Mouse (Mus musculus) kidney, adult 11 months (tissue): ENCODE measurements around the gene AU040320.

ENCODE experiments used
- DNase-seq: peaks from one replicate; pipeline ENCODE4 v3.0.0; 2022

Gene AU040320

DNA sequence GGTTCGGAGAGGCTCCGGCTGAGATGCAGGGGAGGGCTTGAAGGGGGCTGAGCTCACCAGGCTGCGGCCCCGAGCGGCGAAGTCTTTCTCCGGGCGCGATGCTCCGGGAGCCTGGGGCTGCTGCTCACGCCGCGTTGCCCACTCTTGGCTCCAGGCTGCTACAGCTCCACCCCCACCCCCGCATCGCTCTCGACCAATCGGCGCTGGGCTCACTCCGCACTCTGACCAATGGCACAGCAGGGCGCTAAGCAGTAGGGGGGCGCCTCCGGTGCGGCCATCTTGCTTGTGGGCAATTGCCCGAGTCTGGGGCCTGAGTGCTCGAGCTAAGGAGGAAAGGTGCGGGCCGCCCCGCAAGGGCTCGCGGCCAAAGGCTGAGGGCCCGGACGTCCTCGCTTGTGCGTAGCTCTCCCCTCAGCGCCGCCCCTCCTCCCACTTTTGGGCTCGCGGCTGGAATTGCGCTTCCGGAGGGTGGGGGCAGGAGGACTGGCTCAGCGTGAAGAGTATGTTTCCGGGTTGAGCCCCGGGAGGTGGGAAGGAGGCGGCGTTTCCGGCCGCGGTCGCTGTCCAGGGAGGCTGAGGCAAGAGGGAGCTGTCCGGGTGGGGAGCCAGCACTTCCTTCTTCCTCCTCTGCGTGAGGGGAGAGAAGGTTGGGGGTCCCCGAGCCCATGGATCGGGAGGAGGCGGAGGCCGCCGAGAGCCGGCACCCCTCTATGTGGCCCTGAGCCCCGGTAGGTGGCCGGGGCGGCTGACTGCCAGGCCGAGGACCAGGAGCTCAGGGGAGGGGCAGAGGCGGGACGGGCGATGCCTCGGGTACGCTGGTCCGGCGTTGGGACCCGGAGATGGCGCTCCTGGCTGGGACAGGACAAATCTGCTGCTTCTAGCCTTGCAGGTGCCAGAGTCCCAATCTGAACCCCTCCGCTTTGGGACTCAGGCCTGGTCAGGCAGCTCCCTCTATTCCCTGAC is at the start of gene AU040320, which contains the start of gene Ncdn:
Gene AU040320, plus strand, starts transcription at position 277 of the 963 bp plus-strand sequence.
Gene Ncdn, minus strand, starts transcription at position 171 of the 963 bp plus-strand sequence.
- DNase-seq, result peak; percentile 96

DNA sequence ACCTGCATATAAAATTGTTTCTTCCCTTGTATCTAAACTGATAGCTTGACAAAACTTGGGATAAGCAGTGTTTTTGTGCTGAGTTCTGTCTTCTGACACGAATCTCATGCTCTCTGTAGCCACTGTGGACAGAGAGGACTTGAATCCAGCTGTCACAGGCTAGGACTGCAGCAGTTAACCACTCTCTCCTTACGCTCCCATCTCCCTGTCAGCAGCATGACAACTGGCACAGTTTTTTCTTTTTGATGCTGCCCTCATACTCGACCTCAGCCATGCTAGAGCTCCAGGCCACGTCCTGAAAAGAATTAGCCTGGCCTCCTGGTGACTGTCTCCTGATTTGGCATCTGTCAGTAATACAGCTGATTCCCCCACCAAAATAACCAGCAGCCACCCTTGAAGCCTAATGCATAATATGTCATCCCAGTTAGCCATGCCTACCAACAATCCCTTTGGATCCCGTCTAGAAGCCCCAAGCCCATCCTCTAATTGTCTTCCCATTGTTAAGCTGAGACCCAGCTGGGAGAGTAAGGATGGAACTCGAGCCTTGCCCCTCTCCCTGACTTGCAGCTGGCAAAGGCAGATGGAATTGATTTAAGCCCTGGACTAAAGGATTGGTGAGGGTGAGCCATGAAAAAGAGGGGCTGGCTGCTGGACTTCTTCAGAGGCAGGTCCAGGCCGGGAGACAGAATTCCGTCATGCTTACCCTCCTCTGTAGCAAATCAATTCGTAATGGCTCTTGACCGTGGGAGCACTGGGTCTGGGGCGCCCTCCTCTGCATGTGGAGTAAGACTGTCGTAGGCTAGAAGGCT is 46.5 kb upstream of the AU040320 start:
- DNase-seq, result no peak

DNA sequence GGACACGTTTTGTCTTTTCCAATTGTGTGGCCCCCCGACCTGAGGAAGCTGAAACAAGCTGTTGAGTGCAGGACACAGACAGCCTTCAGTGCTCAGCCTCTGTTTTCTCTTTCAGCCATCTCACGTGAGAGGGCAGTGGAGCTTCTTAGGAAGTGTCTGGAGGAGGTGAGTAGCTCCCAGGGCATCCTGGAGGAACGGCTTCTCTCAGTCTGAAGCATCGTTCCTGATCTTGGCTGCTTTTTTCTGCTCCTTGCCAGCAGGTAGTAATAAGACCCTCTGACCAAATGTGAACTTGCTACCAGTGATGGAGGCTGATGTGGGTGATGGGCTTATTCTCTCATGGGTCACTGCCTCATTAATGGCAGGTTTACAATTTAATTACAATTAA is 45.9 kb upstream of the AU040320 start:
- DNase-seq, result no peak

DNA sequence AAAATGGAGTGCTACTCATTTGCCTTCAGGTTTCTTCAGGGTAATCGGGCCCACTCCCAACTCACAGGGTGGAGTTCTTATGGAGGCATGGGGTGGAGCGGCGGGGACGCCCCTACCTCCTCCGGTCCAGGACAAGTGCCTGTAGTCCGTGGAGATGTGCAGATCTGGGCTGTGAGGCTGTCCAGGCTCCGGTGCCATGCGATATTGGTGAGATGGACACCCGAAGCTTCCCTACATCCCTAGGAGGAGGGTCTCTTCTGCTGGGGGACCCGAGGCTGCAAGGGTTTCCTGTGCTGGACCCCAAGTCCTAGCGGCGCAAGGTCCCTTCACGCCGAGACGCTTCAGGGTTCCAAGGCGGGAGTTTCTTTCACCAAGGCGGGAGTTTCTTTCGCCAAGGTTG is 21.2 kb upstream of the AU040320 start:
- DNase-seq, result no peak

DNA sequence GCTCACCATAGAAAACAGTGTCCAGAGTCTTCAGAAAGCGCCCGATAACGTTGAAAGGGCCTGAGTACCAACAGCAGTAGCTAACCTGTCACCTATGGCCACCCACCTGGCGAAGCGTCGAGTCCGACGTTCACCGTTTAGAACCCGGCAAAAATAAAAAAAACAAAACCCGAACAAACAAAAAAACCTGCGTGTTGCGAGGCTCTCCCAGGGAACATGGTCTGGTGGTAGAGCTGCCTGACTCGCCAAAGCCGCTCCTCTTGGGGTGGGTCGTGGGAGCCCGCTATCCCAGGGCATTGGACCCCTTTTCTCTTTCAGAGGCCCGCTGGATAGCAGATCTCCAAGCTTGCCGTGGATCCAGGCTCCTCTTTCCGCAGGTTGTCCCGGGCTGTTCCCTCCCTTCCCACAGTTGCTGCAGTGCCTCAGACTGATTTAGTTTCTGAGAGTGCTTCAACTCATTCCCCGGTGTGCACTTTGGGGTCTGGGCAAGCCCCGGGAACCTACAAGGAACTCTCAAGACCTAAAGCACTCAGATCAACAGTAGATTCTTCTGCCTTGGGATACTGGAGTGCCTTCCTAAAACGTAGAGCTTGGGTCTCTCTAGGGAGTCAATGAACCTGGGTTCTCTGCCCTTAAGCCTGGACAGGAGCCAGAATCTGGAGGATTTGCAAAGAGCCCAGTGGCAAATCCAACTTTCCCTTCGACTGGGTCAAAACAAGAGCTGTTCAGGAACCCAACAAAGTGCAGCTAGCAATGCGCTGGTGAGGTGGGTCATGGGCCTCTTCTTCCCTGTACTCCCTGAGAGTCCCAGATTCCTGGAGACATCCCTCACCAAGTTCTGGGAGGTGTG is 20.6 kb upstream of the AU040320 start:
- no peak for DNase-seq

DNA sequence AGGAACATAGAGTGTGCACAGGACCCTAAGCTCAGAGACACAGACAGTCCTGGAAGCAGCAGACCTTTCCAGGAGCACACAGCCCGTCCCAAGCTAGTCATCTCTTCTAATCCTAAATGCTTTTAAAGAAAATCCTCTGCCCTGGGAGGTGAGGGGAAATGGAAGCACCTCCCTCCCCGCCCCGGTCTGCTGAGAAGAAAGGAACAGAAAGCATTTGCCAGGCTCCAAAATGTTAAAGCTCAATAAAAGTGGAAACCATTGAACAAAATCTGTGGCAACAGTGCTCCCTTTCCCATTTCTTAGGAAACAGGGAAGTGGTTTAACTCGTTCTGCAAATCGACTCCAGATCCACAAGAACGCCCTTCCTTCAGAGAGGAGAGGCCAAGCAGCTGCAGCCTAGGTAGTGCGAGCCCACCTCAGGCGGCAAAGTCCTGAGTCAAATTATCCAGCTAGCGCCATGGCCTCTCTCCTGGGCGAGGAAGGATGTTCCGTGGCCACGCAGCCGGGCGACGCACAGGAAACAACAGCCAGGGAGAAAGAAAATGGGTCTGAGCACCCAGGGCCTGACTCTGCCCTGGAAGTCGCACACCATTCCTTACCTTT is 19.2 kb upstream of the AU040320 start:
- DNase-seq, result no peak

DNA sequence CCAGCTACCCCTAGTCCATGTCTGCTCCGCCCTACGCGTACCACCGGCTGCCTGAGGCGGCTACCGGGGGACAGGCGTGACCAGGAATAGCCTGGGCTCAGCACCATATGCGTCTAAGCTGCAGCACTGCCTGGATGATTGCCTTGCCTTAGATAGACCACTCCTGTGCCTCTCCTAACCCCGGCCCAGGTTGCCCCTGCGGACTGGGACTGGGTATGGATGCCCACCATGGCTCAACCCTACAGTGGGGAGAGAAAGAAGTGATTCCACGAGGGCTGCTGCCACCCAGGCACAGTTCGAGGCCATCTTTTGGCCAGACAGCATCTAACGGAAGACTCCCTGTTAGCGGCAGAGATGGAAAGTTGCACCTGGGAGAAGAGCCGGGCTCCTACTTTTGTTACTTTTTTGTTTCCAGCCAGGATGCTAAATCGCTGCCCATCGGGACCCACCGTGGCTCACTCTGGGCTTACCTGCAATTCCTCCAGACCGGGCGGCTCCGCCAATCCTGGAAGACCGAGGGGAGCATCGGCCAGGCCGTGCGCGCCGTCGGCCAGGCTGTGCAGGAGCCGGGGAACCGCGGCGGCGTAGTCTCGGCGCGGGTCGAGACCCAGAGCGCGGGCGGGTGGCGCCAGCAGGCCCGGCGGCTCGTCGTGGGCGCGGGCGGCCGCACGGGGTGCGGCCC is 18.5 kb upstream of the AU040320 start:
- DNase-seq, result no peak

DNA sequence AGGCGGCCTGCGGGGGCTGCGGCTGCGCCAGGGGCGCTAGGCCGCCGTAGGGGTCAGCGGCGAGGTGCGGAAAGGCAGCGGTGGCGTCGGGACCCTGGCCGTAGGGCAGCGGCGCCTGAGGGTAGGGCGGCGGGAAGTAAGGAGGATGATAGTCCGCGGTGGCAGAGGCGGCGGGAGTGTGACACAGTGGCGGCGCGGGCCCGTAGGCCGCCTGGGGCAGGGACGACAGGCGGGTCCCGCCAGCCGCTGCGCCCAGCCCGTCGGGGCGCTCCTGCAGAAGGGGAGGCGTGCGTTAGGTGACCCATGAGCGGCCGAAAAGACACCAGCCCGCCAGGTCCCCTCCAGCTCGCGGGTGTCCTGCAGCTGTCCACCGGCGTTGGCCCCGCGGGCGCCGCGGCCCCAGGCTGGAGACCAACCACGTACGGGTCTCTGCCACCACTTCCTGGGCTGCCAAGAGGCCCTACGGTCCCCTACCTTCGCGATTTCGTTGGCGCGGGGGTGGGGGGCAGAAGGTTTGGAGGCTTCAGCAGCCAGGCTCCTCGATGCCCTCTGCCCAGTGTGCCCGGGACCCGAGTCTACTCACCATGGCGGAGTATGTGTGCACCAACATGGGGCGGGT is 17.9 kb upstream of the AU040320 start:
- no peak for DNase-seq

DNA sequence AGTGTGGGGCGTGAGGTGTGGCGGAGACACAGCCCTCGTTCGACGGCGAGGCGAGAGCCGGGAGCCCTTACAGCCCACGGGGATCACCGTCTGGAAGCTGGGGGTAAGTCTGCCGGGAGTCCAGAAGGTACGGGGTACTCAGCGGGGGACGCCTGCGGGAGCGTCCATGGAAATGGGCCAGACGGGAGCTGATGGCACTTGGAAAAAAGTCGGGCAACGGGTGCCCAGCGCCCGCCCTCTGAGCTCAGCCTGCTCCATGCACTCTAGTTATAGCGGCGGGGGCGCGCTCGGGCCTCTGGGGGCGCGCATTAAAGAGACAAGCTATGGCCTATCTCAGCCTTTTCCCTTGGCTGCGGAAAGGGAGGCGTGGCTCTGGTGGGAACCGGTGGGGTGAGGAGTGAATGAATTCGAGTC is 17.3 kb upstream of the AU040320 start, which contains the start of gene Tfap2e:
Gene Tfap2e, minus strand, starts transcription at position 240 of the 414 bp plus-strand sequence.
- DNase-seq, result no peak

DNA sequence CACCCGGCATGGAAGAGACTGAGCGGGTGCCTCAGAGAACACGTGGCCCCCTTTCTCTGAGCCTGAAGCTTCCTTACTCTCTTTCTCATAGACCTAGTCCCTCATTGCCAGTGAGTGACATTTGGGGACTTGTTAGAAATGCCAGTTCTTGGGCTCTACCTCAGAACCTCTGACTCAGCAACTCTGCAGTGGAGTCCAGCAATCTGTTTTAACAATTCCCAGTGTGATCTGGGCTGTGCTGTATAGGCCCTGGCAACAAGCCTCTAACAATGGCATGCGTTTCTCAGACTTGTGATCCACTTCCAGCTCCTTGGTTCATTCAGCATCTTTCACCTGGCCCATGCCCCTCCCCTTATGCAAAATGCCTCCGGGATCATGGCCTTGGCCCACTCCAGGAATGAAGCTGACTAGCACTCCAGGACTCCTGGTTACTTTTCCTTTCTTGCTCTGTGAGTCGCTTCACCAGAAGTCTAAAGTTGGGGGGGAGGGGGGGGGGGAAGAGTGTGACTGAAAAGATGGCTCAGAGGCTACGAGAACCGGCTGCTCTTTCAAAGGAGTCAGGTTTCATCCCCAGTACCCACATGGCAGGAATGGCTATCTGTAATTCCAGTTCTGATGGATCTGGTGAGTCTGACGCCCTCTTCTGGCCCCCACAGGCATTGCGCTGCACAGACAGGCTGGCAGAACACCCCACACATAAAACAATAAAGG is 13.2 kb upstream of the AU040320 start:
- DNase-seq, result no peak

DNA sequence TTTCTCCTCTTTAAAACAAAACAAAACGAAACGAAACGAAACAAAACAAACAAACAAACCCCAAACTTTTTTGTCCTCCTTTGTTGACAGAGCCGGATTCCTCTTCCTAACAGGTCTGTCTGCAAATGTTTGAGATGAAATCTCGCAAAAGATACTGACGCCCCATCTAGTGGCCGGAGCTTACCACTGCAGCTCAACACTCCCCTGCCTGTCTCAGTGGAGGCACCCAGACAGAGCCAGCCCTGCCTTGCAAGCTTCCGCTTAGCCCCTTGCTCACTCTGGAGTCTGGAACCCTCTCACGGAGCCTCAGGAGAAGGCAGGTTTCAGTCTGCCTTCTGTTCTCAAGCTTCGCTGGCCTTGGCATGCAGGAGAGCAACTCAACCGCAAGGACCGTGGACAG is 11.9 kb upstream of the AU040320 start:
- DNase-seq, result peak; percentile 66

DNA sequence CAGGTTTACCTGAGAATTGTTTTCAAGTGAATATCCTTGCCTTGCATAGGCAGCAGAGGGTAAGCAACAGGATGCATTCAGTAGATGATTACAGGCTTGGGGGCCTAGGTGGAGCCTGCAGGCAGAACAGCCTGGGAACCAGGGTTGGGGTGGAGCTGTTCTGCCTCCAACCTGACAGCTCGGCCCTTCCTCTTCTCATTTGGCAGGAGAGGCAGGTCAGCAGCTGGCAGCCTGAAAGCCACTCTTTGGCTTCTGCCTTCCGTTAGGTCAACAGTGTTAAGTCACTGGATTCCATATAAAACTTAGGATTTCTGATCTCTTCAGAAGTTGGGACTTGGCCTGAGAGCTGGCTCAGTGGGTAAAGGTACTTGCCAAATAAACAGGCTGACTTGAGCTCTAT is 10.4 kb upstream of the AU040320 start:
- DNase-seq, result no peak

DNA sequence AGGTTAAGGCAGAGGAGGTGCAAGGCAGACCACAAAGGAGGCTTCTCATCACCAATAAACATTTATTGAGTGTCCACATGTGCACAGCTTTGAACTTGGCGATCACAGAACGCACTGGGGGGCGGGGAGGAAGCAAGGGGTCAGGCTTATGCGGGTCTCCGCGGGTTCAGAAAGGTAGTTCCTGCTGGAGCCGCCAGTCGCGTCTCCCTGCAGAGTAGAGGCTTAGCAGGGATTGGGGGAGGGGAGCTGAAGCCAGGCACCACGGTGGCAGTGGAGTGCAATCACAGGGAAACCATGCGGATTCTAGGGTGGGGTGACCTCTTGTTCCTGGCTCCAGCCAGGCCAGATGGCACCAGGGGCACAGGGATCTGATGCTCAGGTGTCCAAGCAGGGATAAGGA is 9.6 kb upstream of the AU040320 start:
- DNase-seq, result no peak

DNA sequence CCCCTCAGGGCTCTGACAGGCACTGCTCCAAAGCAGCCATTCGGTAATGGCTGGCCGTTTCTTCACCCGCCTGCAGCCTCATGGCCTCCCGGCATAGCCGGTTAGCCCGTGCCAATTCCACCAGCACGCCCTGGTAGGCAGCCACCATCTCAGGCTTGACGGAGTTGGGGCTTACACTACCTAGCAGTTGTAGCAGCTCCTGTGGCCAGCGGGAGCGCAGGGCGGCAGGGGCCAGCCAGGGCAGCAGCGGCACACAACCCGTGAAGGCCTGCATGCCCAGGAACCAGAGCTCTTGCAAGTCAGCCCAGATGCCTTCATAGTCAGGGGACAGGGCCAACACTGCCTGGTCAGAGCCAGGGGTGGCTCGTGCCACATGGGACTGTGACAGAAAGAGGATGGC is 8.5 kb upstream of the AU040320 start:
- no peak for DNase-seq

DNA sequence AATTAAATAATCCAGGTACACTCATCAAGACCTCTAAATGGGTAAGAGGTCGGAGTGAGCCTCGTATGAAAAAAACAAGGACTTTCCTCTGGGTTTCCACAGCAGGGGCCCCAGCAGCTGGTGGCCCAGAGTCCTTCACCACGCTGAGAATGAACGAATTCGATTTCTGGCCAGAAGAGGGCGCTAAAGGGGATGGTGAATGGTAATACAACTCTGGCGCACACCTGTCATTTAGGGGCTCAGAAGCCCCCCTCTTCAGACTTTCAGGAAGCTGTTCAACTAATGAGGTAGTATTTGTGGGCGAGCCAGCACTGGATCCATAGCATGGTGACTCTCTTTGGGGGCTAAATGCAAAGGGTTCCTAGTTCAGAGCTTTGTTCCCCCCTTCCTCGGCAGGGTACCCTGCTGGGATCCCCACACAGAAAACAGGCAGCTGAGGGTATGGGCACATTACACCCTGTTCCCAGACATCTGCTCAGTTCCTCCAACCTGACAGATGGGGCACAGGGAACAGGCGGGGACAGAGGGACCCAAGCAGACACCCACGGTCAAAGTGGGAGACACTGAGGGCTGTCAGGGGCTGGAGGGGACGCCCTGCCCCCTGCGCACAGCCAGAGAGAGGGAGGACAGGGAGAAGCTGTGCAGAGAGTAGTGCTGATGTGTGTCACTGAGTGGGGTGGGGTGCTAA is 7.7 kb upstream of the AU040320 start:
- DNase-seq, result peak; percentile 23

DNA sequence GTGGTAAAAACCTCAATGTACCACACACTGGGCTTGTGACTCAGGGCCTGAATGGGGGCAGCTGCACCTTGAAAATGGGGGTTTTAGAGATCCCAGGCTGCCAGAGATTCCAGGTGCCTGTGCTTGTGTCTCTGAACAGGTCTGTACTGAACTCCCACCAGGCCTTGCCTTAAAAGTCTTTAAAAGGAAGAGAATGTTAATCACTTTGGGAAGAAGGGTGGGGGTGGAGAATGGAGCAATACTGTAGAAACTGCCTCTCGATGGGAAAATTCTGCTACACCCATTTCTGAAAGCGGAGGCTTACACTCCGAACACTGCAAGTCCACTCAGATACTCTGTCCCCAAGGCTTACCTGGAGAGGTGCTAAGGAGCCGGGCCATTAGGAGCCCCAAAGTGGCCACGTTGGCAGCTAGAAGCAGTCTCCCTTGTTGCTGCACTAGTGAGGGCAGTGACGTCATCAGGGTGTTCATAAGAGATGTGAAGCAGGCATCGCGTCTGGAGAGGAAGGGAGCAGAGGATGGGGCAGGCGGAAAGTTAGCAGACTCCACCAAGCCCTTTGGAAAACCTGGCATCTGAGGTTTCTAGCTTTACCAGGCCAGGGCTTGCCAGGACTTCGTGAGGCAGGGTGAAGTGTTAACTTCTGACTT is 7.0 kb upstream of the AU040320 start:
- no peak for DNase-seq

DNA sequence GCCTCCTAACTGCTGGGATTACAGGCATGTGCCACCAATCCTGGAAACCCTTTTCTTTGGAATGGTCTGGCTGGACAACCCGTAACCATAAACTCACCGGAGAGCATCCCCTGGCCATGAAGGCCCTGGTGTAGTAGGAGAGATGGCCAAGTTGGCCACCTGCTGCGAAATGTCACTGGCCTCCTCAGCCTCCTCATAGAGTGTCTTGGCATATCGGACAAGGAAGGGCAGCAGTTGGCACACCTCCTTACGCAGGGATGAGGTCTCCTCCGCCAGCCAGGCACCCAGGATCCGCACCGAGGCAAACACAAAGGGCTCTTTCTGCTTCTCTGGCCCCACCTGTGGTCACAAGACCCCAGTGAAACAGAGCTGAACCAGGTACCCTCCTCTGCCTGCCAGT is 5.0 kb upstream of the AU040320 start:
- no peak for DNase-seq

DNA sequence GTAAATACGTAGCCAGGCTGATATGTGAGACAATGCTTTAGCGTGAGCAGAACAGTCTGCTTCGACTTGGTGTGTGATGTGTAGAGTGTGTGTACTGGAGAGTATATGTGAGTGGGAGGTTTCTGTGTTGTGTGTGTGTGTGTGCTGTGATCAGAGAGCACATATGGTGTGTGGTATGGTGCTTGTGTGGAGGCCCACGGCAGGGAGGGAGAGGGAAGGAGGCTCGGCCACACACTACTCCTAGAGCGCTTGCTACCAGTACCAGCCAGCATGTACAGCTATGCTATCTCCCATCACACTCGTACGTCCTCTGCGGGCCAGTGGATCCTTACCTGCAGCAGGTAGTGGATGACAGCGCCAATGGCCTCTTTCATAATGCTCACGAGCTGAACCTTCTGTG is 3.8 kb upstream of the AU040320 start:
- no peak for DNase-seq

DNA sequence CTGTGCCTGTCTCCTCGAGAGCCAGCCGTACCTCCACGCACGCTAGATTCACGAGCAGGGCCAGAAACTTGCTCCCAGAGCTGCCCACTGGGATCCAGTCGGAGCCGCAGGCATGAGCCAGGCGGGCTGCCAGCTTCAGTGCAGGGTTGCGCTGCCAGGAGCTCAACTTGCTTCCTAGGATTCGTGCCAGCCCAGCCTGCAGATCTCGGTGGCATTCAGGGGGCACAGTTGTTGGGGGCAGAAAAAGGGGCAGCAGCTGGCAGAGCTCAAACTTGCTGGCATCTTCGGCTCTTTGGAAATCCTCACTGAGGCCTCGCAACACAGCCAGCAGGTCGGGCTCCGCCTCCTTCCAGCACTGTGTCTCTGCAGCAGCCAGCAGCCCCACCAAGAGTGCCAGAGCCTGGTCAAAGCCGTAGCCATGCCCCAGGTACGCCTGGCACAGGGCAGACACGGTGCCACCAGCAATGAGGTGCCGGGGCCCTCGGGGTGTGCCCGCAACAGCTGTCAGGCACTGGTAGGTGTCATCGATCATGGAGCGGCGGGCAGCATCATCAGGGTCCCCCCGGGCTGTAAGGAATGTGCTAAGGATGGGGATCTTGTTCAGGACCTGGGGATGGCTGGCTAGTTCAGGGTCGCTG is 3.2 kb upstream of the AU040320 start:
- DNase-seq, result peak; percentile 10
